Mouse (Mus musculus): ENCODE results near the gene Sgms1.

DNA sequence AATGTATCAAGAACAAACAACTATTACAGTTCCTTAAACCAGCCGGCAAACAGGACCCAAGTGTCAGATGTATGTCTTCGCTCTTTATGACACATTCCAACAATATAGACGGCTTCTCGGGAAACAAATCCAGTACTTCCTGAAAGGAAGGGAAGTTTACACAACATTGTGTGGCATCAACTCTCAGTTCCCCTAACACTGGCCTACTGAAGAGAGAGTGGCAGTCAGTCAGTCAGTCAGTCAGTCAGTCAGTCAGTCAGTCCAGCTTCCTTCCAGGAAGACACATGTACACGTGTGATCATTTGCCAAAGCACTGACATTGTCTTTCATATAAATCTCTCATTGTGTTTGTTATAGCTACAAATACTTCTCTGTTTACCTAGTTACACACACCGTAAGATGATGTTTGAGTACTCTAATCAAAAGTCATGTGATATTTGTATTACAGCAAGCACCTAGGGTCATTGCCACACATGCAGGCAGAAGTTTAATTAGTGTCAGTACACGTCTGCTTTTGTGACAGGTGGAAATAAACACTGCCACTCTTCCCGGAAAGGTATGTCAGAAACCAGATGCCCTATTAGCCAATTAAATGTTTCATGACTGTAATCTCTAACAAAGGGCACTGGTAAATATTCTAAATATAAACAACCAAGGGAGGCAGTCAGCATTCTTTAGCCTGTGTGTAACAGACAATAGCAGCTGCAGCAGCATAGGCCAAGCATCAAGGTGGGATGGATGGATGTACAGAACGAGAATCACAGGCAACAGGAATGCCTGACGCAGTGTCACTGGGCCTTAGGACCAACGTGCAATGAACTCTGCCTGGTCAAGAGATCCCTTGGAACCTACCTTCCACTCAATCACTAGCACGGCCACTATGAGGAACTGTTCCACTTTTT, 174.4 kb downstream of the Sgms1 start:
- no peak for TF ChIP-seq CTCF (IDR thresholded peaks at IDR 0.05; ENCODE audit: control insufficient read depth, insufficient read depth, insufficient read length)
- no peak for TF ChIP-seq MAX (IDR thresholded peaks at IDR 0.05)
- no peak for TF ChIP-seq USF1 (IDR thresholded peaks at IDR 0.05; ENCODE audit: low read depth)
- no peak for TF ChIP-seq FOSL1 (IDR thresholded peaks at IDR 0.05; ENCODE audit: insufficient read depth, low read length, poor library complexity, severe bottlenecking)
- no peak for TF ChIP-seq CEBPB (IDR thresholded peaks at IDR 0.05; ENCODE audit: low read depth)
- no peak for TF ChIP-seq MYOD1 (IDR thresholded peaks at IDR 0.05; ENCODE audit: control insufficient read depth, insufficient read length, low read depth)

All from C2C12 (cell line).